Mouse (Mus musculus) lung, embryonic 14.5 days (tissue): ENCODE results near the gene Gorab. TPM values are rescaled to one million over a fixed set of nuclear protein-coding genes. Genes with fewer than 3 reads are reported as not detected.

Experiments used
- ATAC-seq: fragments of 200-750 bp; cut with Nextera tagmentation; 2 replicates; pipeline ENCODE4 v1.8.0; 2017; ENCODE audit warnings: mild to moderate bottlenecking, moderate TSS enrichment, moderate library complexity; ENCODE audit not compliant: insufficient read depth
- DNase-seq: peaks from one replicate; pipeline ENCODE4 v3.0.0-alpha.2; 2015
- H3K27ac ChIP-seq: fragments of 300-500 bp; sonication (generic); 2 replicates; pipeline ENCODE4 v1.5.1; 2014; ENCODE audit warnings: low read depth, mild to moderate bottlenecking, moderate library complexity
- H3K27me3 ChIP-seq: fragments of 300-500 bp; sonication (generic); 2 replicates; pipeline ENCODE4 v1.6.1; 2014; ENCODE audit warnings: low read length, control low read depth; ENCODE audit not compliant: insufficient read depth
- H3K36me3 ChIP-seq: fragments of 300-500 bp; sonication (generic); 2 replicates; pipeline ENCODE4 v1.6.1; 2014; ENCODE audit warnings: control low read depth; ENCODE audit not compliant: insufficient read depth
- H3K4me1 ChIP-seq: fragments of 300-500 bp; sonication (generic); 2 replicates; pipeline ENCODE4 v1.6.1; 2014; ENCODE audit warnings: antibody characterized with exemption, control low read depth; ENCODE audit not compliant: insufficient read depth
- H3K4me2 ChIP-seq: fragments of 300-500 bp; sonication (generic); 2 replicates; pipeline ENCODE4 v1.6.1; 2014; ENCODE audit warnings: mild to moderate bottlenecking
- H3K4me3 ChIP-seq: fragments of 300-500 bp; sonication (generic); 2 replicates; pipeline ENCODE4 v1.5.1; 2014; ENCODE audit warnings: low read depth, low read length
- H3K9ac ChIP-seq: fragments of 300-500 bp; sonication (generic); 2 replicates; pipeline ENCODE4 v1.6.1; 2014
- H3K9me3 ChIP-seq: fragments of 300-500 bp; sonication (generic); 2 replicates; pipeline ENCODE4 v1.6.1; 2016; ENCODE audit warnings: low read depth, low read length, control low read depth
- CTCF ChIP-seq: IDR thresholded peaks from 2 replicates; pipeline ENCODE4 v1.5.1; 2016; ENCODE audit warnings: antibody characterized with exemption, low read depth
- WGBS: fragments of 180-500 bp; shearing (Covaris S2); extraction: QIAGEN DNeasy Blood & Tissue Kit; methylation state at CpG from one replicate; pipeline ENCODE4 v1.1.7; 2014; 5-methylcytosine and 5-hydroxymethylcytosine counted together
- polyA plus RNA-seq: library from polyadenylated mRNA; unstranded; fragments of >200 nt; fragmentation: Nextera tagmentation; extraction: Ambion mirVana; gene quantifications from 2 replicates; pipeline ENCODE4 v1.2.1, GENCODE M21; 2014

The Gorab gene
- polyA plus RNA-seq, 1 experiment from 2014 or later = 23.6 TPM

- Histone ChIP-seq H3K4me2 (no peak overlapping the region), H3K4me3 (no peak overlapping the region), H3K36me3 (no peaks in the 10 kb centered on the region), H3K9me3 (no peaks in the 10 kb centered on the region), H3K4me1 (no peaks in the 10 kb centered on the region), H3K27me3 (no peaks in the 10 kb centered on the region), H3K9ac (no peak overlapping the region), H3K27ac (no peak overlapping the region)
- DNase-seq = peak; percentile 33
- WGBS = 65% methylated on average over 7 of the region's 7 CpGs
- ATAC-seq = no peak
- no peak for TF ChIP-seq CTCF
Measured at GRCm38 (mm10) chr1:163338525-163339218, 64.8 kb downstream of the Gorab start.

- no peak overlapping the region for H3K4me3 ChIP-seq
- WGBS = 77% methylated on average over 2 of the region's 2 CpGs
- H3K36me3 ChIP-seq = no peaks in the 10 kb centered on the region
- ATAC-seq (no peak), DNase-seq (no peak)
- no peak overlapping the region for H3K4me2 ChIP-seq
- H3K27me3 ChIP-seq = no peaks in the 10 kb centered on the region
- H3K9ac ChIP-seq = no peak overlapping the region
- TF ChIP-seq CTCF = no peak
- no peak overlapping the region for H3K27ac ChIP-seq
- H3K9me3 ChIP-seq = no peaks in the 10 kb centered on the region
- H3K4me1 ChIP-seq = no peaks in the 10 kb centered on the region
Measured at GRCm38 (mm10) chr1:163337821-163338220, 65.6 kb downstream of the Gorab start.

Other genes starting within 250 kb of the Gorab start
- gene Prrx1, start 90.0 kb downstream of the Gorab start, polyA plus RNA-seq = 7.7 and 7.8 TPM in 2 replicates